Mouse (Mus musculus) CD4-positive helper T cell, adult 2 months (primary cell): ENCODE data around the gene Lsm2.

ENCODE experiments used
- DNase-seq: peaks from one replicate; pipeline ENCODE4 v3.0.0-alpha.2; 2012; ENCODE audit warnings: low read depth, missing footprints, low spot score

The Lsm2 gene

DNA sequence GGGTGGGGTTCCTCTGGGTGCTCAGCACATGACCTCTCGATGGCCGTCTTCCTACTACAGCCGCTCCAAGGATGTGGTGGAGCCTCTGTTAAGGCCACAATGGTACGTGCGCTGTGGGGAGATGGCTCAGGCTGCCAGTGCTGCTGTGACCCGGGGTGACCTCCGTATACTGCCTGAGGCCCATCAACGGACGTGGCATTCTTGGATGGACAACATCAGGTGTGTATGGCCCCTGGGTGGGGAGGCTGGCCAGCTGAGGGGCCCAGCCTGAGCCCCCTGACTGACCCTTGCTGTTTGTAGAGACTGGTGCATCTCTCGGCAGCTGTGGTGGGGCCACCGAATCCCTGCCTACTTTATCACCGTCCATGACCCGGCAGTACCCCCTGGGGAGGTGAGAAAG, 30.8 kb downstream of the Lsm2 start:
- no peak for DNase-seq

DNA sequence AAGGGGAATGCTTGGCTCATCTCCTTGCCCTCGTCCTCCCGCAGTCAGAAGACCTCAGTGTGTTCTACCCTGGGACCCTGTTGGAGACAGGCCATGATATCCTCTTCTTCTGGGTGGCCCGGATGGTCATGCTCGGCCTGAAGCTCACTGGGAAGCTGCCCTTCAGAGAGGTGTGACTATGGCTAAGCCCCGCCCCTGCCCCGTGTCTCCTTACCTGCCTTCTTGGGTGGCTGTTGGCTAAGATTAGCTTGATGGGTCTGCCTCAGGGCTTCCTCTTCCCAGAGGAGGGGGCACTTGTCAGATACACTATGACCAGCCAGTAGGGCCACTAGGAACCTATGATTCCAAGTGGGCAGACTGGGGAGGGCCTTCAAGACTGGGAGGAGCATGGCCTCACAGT, 31.6 kb downstream of the Lsm2 start:
- no peak for DNase-seq

DNA sequence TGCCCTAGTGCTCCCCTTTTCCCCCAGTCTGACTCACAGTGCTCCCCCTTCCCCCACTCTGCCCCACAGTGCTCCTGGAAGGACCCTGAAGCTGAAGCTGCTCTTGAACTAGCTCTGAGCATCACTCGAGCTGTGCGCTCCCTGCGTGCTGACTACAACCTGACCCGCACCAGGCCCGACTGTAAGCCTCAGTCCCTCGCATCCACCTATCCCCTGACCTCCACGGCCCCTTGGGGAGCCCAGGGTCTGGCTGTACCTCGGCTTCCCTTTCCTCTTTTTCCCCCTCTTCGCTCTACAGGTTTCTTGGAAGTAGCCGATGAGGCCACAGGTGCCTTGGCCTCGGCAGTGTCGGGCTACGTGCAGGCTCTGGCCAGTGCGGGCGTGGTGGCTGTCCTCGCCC, 33.6 kb downstream of the Lsm2 start:
- no peak for DNase-seq

DNA sequence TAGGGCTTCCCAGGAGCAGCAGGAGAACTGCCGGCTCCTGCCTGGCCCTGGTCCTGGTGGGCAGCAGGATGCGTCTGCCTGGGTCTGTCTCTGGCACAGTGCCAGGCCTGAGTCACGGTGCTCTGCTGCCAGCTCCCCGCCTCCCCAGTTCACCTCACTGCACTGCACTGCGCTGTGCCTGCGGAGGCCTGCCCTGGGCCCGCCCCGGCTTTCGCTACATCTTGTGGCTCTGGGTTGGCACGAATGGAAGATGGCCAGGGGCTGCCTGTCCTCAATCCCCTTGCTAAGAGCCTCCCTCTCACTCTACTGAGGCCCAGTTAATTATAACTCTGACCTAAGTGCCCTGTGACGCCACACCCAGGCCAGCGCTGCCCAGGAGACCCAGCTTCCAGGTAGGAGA, 34.7 kb downstream of the Lsm2 start, which contains the start of gene Vwa7:
Gene Vwa7, plus strand, starts transcription at position 204 of the 400 bp plus-strand sequence.
- no peak for DNase-seq

DNA sequence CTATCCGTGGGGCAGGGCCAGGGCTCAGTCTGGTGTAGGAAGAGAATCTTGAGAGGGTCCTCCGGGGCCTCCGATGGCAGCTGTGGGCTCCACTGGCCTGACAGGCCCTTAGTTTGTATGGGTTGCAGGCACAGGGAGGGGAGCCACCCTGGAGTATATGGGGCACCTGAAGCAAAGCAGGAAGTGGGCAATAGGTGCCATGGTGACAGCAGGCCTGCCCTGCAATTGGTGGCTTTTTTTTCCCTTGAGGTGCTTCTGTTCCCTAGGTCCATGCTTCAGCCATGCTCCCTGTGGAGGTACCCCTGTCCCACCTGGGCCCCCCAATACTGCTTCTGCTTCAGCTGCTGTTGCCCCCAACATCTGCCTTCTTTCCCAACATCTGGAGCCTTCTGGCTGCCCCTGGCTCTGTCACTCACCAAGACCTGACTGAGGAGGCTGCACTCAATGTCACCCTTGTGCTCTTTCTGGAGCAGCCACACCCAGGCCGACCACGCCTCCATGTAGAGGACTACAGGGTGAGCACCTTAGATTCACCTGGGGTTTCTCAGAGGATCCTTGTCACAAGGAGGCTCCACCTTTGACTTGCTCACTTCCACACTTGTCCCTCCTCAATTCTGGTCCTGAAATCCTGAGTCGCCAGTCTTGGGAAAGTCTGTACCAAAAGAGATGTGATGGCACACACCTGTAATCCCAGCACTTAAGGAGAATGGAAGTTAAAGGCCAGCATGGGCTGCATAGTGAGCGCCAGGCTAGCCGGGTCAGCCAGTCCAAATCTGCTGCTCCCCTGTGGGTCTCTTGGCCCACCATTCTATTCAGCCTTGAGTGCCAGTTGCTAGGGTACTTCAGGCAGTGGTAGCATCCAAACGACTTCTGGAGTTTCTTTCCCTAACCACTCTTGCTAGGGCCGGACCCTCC, 35.4 kb downstream of the Lsm2 start:
- peak; percentile 30 for DNase-seq

DNA sequence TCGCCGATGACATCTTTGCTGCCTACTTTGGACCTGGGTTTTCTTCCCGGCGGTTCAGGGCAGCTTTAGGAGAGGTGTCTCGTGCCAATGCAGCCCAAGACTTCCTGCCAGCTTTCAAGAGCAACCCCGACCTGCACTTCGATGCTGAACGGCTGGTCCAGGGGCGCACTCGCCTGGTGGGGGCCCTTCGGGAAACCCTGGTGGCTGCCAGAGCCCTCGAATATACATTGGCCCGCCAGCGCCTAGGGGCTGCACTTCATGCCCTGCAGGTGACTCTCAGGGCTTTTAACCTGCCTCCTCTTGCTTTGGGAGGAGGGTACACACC, 36.0 kb downstream of the Lsm2 start:
- no peak for DNase-seq

DNA sequence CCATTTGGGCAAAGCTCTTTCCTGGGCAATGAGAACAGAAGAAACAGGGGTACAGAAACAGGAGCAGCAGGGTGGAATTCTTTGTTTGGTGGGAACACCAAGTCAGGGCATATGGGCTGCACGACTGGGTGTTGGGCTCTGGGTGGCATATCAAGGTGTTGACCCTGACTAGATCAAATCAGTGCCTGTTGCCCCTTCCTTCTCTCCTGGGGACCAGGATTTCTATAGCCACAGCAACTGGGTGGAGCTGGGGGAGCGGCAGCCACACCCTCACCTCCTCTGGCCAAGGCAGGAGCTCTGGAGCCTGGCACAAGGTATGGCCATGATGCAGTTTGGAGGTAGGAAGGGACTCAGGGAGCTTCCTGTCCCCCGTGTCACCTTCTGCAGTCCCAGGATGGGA, 36.5 kb downstream of the Lsm2 start:
- DNase-seq, result no peak

DNA sequence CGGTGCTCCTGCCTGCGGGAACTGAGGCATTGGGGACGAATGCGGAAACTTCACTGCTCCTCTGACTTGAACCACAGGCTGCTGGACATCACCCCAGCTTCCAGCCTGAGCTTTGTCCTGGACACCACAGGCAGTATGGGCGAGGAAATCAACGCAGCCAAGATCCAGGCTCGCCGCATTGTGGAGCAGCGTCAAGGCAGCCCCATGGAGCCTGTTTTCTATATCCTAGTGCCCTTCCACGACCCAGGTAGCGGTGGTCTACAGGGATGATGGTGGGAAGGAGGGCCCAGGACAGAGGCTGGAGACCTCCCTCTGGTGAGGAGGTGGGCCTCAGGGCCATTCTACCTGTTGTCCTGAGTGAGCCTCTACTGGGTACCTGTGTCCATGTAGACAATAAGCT, 38.2 kb downstream of the Lsm2 start:
- no peak for DNase-seq

DNA sequence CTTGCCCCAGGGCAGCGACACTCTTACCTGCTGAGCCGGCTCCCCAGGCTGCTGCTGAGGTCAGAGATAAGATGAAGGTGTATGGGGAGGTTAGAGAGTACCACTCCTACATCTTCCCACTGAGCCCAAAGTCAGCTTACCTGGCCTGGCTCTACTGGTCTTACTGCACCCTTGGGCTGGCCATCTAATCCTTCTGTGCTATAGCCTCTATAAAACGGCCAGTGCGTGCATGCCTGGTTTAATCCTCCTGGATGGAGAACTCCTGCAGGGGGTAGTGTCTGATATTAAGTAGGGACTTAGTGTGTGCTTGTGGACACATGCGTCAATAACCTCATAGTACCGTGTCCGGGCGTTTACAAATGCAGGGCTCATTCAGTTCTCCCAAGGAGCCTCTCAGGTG, 38.9 kb downstream of the Lsm2 start:
- no peak for DNase-seq

DNA sequence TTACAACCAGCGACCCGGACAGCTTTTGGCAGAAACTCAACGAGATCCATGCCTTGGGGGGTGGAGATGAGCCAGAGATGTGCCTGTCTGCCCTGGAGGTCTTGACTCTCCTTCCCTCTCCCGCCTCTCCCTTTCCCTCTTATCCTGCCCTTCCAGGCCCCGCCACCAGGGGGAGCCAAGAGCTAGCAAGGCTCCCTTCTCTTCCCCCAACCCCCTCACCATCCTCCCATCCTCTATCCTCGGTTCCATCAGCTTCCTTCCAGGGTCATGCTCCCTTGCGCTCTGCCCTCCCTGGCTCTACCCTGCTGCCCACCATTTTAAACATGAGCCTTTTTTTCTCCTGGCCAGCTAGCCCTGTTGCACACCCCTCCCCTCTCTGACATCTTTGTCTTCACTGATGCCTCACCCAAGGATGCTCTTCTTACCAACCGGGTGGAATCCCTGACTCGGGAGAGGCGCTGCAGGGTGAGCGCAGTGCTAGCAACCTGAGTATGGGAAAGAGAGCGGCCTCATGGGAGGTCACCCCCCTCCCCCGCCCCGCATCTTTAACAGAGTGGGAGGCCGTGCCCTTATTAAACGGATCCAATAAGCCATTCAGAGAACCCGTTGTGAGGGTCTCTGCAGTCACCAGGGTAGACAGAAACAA, 39.6 kb downstream of the Lsm2 start:
- DNase-seq, result peak; percentile 81

DNA sequence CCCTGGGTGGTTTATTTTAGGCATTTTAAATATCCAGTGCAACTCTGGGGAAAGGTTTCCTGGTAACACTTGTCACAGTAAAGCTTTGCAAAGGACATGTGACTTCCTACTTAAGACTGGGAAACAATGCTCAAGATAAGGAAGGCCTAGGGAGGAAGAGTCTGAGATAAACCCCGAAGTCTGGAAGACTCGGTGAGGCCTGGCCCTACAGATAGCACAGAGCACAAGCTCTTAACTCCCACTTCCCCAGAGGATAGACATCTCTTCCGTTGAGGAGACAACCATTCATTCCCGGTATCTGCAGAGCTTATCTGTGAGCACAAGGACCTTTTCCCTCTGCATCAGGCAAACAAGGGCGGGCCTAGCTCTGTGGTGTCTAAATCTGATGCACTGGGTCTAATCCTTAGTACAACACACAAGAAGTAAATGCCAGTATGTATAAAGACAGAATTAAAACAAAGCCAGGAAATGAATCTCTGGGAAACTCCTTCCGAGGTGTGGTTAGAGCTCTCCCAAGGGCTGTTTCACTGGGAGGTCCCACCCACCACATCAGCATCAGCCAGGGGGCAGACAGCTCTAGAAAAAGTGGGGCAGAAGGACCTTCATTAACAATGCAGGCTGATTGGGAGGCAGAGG, 40.3 kb downstream of the Lsm2 start:
- no peak for DNase-seq

DNA sequence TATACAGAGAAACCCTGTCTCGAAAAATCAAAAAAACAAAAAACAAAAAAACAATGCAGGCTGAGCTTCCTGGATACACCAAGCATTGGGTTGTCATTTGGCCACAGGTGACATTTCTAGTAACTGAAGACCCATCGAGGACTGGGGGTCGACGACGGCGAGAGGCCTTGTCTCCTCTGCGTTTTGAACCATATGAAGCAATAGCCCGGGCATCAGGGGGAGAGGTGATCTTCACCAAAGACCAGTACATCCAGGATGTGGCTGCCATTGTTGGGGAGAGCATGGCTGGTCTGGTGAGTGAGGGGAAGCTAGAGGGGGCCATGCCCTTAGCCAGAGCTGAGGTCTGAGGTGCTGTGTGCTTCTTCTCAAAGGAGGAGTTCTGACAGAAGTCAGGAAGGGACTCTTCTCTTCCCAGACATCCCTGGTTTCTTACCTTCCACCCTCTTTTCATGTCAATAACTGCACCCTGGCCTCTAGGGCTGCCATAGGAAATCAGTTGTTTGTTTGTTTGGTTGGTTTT, 40.9 kb downstream of the Lsm2 start:
- DNase-seq, result no peak

DNA sequence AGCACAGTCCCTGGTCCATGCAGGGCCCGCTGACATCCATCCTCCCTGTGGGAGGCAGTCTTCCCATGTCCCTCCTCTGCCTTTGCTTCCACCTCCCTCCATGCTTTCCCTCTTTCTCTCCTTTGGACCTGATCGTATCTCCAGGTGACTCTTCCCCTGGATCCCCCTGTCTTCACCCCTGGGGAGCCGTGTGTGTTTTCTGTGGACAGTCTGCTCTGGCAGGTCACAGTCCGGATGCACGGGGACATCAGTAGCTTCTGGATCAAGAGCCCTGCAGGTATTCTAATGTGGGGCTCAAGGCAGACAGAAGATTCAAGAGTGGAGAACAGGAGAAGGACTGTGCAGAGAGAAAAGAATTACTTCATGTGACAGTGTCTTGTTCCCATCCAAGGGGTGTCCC, 41.6 kb downstream of the Lsm2 start:
- no peak for DNase-seq

DNA sequence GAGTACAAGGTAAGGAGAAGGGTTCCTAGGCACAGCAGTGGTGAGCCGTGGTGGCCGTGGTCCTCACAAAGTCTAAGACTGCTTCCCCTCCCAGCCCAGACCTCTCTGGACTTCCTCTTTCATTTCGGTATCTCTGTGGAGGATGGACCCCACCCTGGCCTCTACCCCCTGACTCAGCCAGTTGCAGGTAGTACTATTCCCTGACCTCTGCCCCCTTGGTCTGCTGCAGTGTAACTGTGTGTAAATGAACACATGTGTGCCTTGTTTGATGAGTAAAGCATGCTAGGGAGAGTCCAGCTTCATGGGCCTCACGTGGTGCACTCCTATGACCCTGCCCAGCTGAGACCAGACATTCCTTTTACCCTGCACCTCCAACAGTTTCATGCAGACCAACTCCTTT, 42.1 kb downstream of the Lsm2 start:
- no peak for DNase-seq

DNA sequence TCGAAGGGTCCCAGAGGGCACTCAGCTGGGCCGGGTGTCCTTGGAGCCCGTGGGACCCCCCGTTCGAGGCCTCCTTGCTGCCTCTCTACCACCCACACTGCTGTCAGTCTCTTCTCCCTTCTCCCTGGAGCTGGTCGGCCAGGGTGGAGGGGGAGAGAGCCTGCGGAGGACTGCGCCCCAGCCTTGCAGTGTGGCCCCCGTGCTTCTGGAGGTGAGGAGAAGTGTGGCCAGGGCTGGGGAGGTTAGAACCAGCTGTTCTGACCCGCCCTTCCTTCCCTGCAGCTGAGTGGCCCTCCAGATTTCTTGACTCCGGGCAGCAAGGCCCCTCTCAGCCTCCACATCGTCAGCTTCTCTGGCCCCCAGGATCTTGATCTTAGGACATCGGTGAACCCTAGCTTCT, 42.6 kb downstream of the Lsm2 start:
- DNase-seq, result no peak

DNA sequence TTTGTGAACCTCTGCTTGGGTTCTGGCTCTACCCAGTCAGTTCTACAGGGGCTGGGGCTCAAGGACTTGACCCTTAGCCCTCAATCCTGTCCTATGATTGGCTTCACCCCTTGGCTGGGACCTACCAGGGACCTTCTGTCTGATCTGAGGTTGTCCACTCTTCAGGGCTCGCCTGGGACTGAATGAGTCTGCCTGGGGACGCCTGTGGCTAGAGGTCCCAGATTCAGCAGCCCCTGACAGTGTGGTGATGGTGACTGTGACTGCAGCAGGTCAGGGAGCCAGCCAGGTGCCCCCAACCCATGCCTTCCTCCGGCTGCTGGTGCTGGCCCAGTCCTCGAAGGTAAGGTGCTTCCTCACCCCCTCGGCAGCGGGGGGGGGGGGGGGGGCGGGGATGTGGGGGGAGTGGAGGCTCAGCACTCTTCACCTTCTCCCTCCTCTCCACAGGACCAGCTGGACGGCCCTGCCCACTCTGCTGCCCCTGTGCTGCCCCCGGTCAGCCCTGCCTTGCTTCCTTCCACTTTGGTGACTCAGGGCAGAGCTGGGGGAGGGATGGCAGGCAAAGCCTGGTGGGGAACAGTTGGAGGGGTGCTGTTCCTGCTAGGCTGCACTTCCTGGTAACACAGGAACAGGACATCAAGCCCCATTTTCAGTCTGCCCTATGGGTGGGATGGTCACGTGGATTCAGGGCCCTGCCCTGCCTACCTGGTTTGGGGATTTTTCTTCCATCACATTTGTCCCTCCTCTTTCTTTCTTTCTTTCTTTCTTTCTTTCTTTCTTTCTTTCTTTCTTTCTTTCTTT, 43.2 kb downstream of the Lsm2 start:
- no peak for DNase-seq

DNA sequence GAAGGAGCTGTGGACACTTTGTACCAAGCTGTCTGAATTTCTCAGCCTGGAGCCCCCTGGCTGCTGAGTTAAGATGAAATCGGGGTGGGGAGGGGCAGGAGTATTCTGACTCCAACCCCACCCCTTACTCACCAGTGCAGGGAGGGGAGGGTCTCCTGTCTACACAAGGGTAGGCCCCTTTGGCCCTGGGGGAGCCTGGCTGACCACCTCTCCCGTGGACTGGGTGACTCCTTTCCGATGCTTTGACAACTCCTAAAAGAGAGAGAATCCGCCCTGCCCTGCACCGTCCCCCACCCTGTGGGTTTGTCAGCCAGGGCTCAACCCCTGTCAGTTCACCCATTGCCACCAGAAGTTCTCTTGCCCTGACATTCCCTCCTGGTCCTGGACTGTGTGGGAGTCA, 44.5 kb downstream of the Lsm2 start:
- no peak for DNase-seq

DNA sequence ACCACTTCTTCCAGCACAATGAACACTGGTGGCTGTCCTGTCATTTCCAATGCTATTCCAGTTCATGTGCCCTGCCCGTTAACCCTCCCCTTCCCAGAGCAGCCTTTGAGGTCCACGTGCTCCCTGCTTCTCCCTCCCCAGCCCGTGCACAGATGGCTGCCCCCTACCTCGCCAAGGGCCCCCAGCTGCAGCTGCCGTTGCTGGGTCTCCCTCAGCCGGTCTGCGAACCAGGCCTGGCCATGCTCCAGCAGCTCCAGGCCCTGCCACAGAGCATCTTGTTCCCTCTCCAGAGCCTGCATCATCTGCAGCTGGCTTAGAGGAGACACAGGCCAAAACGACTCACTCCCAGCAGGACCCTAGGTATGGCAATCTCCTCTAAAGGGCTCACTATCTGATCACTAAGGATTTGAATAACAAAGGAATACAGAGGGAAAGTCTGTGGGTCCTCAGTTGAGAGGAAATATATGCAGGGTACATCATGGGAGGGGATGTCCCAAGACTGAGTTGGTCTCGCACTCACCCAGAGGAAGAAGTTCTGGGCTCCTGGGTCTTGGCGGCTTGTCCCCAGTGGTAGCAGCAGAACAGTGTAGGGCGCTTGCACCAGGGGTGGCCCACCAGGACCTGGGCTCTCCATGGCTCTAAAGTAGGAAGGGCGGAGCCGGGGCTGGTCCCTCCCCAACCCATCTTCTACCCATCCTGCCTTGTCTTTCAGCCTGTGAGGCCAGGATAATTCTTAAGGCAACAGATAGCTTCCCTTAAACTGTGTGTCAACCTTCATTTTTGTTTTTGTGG, 45.8 kb downstream of the Lsm2 start, which contains the start of gene Sapcd1:
Gene Sapcd1, minus strand, starts transcription at position 740 of the 792 bp plus-strand sequence.
- DNase-seq, result no peak

DNA sequence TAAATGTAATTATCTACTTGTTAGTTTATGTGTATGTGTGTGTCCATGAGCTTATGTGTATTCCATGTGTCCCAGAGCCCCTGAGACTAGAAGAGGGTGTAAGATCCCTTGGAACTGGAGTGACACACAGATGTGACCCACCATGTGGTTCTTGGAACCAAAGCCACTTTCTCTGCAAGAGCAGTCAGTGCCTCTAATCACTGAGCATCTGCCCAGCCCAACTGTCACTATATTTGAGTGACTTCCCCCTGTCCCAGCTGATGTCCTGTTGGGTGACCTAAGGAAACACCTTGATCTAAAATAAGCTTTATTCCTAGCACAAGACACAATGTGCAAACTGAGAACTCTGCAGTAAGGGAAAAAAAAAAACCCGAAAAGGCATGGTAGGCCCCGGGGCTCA, 46.7 kb downstream of the Lsm2 start:
- no peak for DNase-seq

DNA sequence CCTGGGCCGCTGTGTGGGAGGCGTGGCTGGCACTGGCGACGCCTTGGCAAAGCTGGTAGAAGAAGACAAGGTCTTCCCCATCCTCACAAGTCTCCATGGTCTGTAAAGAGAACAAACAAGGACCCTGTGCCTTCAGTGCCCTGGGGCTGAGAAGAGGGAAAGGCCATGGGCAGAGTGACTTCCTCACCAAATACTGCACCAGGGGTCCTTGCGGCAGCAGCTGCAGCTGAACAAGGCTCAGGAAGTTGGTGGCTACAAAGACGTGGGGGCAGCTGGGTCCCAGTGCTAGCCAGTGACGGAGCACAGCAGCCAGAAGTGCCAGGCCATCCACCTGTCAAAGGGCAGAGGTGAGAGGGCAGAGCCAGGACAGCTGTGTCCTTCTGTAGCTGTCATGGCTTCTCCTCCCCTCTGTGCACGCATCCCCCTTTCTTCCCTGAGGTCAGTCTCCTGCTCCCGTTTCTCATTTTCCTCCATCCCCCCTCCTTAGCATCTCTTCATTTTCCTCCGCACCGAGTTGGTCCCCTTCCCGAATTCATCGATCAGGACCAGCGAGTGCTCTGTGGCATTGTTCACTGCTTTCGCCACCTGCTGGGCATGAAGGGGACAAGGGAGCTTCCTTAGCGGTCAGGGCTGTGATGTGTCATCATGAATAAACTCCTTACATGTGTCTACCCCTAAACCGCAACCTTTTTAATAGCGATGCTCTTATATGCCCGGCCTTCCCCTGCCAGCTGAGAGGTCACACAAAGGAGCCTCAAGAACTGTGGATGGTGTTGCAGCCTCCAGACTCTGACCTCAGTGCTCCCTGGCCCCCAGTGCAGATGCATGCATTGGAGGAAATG, 48.2 kb downstream of the Lsm2 start:
- DNase-seq, result peak; percentile 33
